Mouse (Mus musculus) C2C12 (cell line): ENCODE results near the gene Snrpd3. TPM values are rescaled to one million over a fixed set of nuclear protein-coding genes. Genes with fewer than 3 reads are reported as not detected.

Experiments used
- H3K27me3 ChIP-seq: one replicate; pipeline ENCODE4 v1.6.1; 2011; ENCODE audit not compliant: control insufficient read depth, insufficient read depth, insufficient read length
- H3K36me3 ChIP-seq: one replicate; pipeline ENCODE4 v1.6.1; 2011; ENCODE audit not compliant: control insufficient read depth, insufficient read depth
- H3K4me3 ChIP-seq: one replicate; pipeline ENCODE4 v1.5.1; 2011; ENCODE audit warnings: mild to moderate bottlenecking, control low read depth; ENCODE audit not compliant: poor library complexity, insufficient read depth, severe bottlenecking
- H3K79me2 ChIP-seq: one replicate; pipeline ENCODE4 v1.6.1; 2011; ENCODE audit not compliant: control insufficient read depth, insufficient read depth
- H3K79me3 ChIP-seq: one replicate; pipeline ENCODE4 v1.6.1; 2011; ENCODE audit warnings: low read depth, control low read depth
- H3ac ChIP-seq: one replicate; pipeline ENCODE3; 2011; ENCODE audit warnings: low read depth; ENCODE audit not compliant: control insufficient read depth, insufficient read length
- CEBPB ChIP-seq: IDR thresholded peaks from one replicate; pipeline ENCODE4 v1.6.1; 2011; ENCODE audit warnings: low read depth, mild to moderate bottlenecking, control low read depth, moderate library complexity
- CTCF ChIP-seq: IDR thresholded peaks from one replicate; pipeline ENCODE4 v1.5.1; 2011; ENCODE audit not compliant: control insufficient read depth, insufficient read depth, insufficient read length
- FOSL1 ChIP-seq: IDR thresholded peaks from one replicate; pipeline ENCODE4 v1.8.0; 2011; ENCODE audit warnings: mild to moderate bottlenecking, low read length; ENCODE audit not compliant: poor library complexity, insufficient read depth, severe bottlenecking
- MAX ChIP-seq: IDR thresholded peaks from one replicate; pipeline ENCODE4 v1.6.1; 2011; ENCODE audit warnings: mild to moderate bottlenecking, control low read depth
- MYOD1 ChIP-seq: IDR thresholded peaks from one replicate; pipeline ENCODE4 v1.6.1; 2011; ENCODE audit warnings: low read depth; ENCODE audit not compliant: control insufficient read depth, insufficient read length
- MYOG ChIP-seq: IDR thresholded peaks from one replicate; pipeline ENCODE4 v1.6.1; 2011; ENCODE audit not compliant: control insufficient read depth, insufficient read length; ENCODE audit errors: extremely low read depth
- USF1 ChIP-seq: IDR thresholded peaks from one replicate; pipeline ENCODE4 v1.6.1; 2011; ENCODE audit warnings: low read depth, mild to moderate bottlenecking, control low read depth, moderate library complexity
- polyA plus RNA-seq: library from polyadenylated mRNA; unstranded; fragments of >200 nt; fragmentation: generic; extraction: Trizol; gene quantifications from one replicate; pipeline ENCODE4 v1.2.1, GENCODE M21; 2012; ENCODE audit warnings: missing spikeins

Gene Snrpd3
- polyA plus RNA-seq, 1 experiment, result 358 TPM

- Histone ChIP-seq H3K4me3 (no peak overlapping the region), H3ac (no peak overlapping the region), H3K79me2 (no peaks in the 10 kb centered on the region), H3K79me3 (no peaks in the 10 kb centered on the region), H3K27me3 (no peaks in the 10 kb centered on the region), H3K36me3 (no peaks in the 10 kb centered on the region)
- TF ChIP-seq MYOD1, result no peak
- no peak for TF ChIP-seq CEBPB
- TF ChIP-seq CTCF, result no peak
- no peak for TF ChIP-seq FOSL1
- no peak for TF ChIP-seq USF1
- no peak for TF ChIP-seq MYOG
- TF ChIP-seq MAX, result no peak
Observed at GRCm38 (mm10) chr10:75481703-75482102, 35.6 kb upstream of the Snrpd3 start.

- Histone ChIP-seq H3K27me3 (no peaks in the 10 kb centered on the region), H3K4me3 (no peak overlapping the region), H3ac (no peak overlapping the region), H3K79me3 (no peaks in the 10 kb centered on the region), H3K79me2 (no peaks in the 10 kb centered on the region), H3K36me3 (no peaks in the 10 kb centered on the region)
- no peak for TF ChIP-seq MYOD1
Observed at GRCm38 (mm10) chr10:75482271-75482670, 35.1 kb upstream of the Snrpd3 start.

- Histone ChIP-seq H3K36me3 (no peaks in the 10 kb centered on the region), H3ac (no peak overlapping the region), H3K79me3 (no peaks in the 10 kb centered on the region), H3K79me2 (no peaks in the 10 kb centered on the region), H3K27me3 (no peaks in the 10 kb centered on the region), H3K4me3 (no peak overlapping the region)
- TF ChIP-seq FOSL1, result no peak
- no peak for TF ChIP-seq MYOG
- TF ChIP-seq CTCF, result no peak
- TF ChIP-seq USF1, result no peak
- TF ChIP-seq MAX, result no peak
- TF ChIP-seq CEBPB, result no peak
Observed at GRCm38 (mm10) chr10:75482919-75483483, 34.4 kb upstream of the Snrpd3 start.

- Histone ChIP-seq H3ac (no peak overlapping the region), H3K27me3 (no peaks in the 10 kb centered on the region), H3K36me3 (no peaks in the 10 kb centered on the region), H3K4me3 (no peak overlapping the region), H3K79me2 (no peaks in the 10 kb centered on the region), H3K79me3 (no peaks in the 10 kb centered on the region)
- no peak for TF ChIP-seq USF1
- no peak for TF ChIP-seq MYOG
- TF ChIP-seq CEBPB, result no peak
- no peak for TF ChIP-seq FOSL1
- no peak for TF ChIP-seq MYOD1
- no peak for TF ChIP-seq CTCF
Observed at GRCm38 (mm10) chr10:75484066-75484465, 33.3 kb upstream of the Snrpd3 start.

- Histone ChIP-seq H3K27me3 (no peaks in the 10 kb centered on the region), H3K4me3 (no peak overlapping the region), H3K36me3 (no peaks in the 10 kb centered on the region), H3K79me2 (no peaks in the 10 kb centered on the region), H3K79me3 (no peaks in the 10 kb centered on the region), H3ac (no peak overlapping the region)
- TF ChIP-seq USF1 (no peak), MAX (no peak), CEBPB (no peak), MYOG (no peak), MYOD1 (no peak), CTCF (no peak), FOSL1 (no peak)
Observed at GRCm38 (mm10) chr10:75484767-75485166, 32.6 kb upstream of the Snrpd3 start.
